Mouse (Mus musculus) cerebellum, adult 2 months (tissue): ENCODE measurements around the gene Rgs12.

ENCODE experiments used
- CTCF ChIP-seq: fragments of 200-500 bp; IDR thresholded peaks from 2 replicates; pipeline ENCODE4 v1.5.1; 2011; ENCODE audit warnings: low read depth, mild to moderate bottlenecking, control low read depth, low read length, moderate library complexity, borderline replicate concordance; ENCODE audit not compliant: insufficient read depth
- POLR2A ChIP-seq: fragments of 200-500 bp; IDR thresholded peaks from 2 replicates; pipeline ENCODE4 v1.6.1; 2011; ENCODE audit warnings: low read length, control low read depth, borderline replicate concordance; ENCODE audit not compliant: insufficient read depth

GRCm38 (mm10) chr5:35070314-35070713 lies 121.1 kb downstream of the Rgs12 start:
- TF ChIP-seq POLR2A (no peak), CTCF (no peak)
